Mouse (Mus musculus): Measurements from ENCODE around the gene Stx8.

Stx8 gene

DNA sequence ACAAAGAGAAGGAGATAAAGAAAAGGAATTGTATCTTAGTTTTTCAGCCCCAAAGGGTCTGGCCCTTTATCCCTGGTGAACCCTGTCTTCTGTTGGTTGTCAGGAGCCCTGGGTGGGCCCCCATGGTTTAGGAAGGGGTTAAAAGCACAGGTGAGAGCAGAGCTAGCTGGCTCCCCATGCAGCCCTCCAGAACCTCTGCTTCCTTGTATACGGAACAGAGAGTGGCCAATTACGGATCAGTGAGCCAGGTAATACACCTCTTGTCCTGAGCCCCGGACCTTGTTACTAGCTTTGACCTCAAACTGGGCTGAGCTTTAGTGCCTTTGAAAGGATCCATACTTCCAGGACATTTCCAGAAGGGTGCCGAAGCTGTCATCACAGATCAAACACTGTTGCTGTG, 234.5 kb downstream of the Stx8 start:
- no peak for DNase-seq (ENCODE audit: low spot score)

GRCm38 (mm10) chr11:68201063-68201462, 235.1 kb downstream of the Stx8 start:
- DNase-seq (ENCODE audit: low spot score): no peak

DNA sequence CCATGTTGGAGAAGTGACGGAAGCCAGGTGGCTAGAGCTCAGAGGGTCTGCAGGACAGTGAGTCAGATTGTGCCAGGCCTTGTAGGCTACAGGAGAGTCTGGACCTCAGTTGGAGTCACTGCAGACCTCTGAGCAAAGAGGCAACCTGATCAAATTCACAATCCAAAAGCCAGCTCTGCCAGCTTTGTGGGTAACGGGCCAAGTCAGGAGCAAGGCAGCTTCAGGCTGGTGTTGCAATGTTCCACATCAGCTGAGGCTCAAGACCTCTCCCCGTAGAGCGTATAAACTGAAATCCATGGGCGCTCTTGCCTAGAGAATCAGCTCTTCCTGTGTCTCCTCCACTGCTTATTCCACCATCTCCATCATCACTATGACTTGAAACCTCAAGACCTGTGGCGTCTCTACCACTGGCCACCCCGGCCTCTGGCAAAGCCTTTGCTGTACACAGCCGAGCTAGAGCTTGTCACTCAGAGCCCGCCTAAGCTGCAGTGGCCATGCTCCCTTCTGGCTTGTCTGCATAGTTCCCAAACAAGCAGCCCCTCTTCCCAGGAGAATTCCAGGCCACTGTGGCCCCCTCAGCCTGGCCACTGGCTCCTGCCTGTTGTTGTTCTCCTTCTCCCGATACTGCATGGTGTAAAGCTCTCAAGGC, 235.9 kb downstream of the Stx8 start:
- no peak for DNase-seq (ENCODE audit: low spot score)

- no peak for DNase-seq (ENCODE audit: low spot score)
These were observed 236.6 kb downstream of the Stx8 start for GRCm38 (mm10) chr11:68202561-68202960.

- no peak for DNase-seq (ENCODE audit: low spot score)
These were observed 237.8 kb downstream of the Stx8 start for GRCm38 (mm10) chr11:68203658-68204315.

DNA sequence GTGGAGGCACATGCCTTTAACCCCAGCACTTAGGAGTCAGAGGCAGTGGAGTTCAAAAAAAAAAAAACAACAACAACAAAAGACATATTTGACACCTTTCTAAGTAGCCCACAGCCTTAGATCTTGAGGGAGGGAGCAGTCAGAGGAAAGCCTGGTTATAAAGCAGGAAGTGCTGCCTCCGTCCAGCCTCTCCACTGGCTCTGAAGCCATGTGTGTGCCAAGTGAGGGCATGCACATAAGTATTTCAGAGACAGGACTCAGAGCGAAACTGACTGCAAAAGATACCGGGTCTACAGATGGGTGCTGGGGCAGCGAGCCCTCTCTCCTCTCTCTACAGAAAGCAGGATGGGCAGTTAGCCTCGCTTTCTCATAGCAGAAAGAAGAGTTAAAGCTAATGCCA, 238.4 kb downstream of the Stx8 start:
- no peak for DNase-seq (ENCODE audit: low spot score)

DNA sequence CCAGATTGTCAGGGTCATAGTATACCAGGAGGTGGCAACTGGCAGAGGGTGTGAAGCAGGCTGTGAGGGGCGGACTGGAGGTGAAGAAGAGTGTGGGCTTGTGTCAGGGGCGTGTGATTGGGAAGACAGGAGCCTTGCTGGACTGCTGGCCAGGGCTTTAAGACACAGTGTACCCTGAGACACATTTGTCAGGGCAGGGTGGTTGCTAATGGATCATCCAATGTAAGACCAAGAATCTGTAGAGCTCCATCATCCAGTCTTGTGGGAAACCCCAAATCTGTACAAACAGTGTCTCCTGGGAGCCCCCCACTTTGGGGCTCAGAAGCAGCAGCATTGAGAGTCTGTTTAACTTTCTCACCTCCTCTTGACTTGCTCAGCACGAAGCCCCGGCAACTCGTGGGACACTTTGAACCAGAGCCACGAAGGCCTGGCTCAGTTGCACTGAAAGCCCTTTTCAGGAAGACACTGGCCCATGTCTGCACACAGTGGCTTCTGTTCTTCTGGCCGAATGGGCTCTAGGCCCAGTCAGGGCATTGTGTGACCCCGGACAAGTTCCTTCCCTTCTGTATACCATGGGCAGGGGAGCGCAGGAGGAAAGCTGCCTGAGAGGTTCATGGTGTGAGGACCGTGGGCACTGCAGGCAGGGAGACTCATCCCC, 239.7 kb downstream of the Stx8 start:
- DNase-seq (ENCODE audit: low spot score): no peak

- no peak for DNase-seq (ENCODE audit: low spot score)
These were observed 242.0 kb downstream of the Stx8 start for GRCm38 (mm10) chr11:68208023-68208422.

GRCm38 (mm10) chr11:68208582-68208981, 242.6 kb downstream of the Stx8 start:
- no peak for DNase-seq (ENCODE audit: low spot score)

- DNase-seq (ENCODE audit: low spot score): no peak
These were observed 243.5 kb downstream of the Stx8 start for GRCm38 (mm10) chr11:68209506-68209905.

DNA sequence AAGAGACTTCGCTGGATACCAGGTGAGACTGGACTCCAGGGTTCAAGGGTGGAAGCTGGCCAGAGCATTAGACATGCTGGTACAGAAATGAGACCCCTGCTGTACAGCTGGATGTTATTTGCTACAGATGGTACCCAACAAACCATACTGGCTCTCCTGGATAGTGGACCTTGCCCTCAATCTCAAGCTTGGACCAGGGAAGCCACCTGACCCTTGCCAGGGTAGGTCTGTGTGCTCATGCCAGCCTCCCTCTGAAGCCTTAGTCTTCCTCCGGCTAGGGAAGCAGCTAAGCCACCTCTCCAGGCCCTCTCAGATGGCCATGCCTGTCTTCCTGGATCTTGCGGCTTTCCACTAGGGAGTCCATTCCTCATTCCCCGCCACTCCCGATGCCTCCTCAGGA, 244.7 kb downstream of the Stx8 start:
- no peak for DNase-seq (ENCODE audit: low spot score)

DNA sequence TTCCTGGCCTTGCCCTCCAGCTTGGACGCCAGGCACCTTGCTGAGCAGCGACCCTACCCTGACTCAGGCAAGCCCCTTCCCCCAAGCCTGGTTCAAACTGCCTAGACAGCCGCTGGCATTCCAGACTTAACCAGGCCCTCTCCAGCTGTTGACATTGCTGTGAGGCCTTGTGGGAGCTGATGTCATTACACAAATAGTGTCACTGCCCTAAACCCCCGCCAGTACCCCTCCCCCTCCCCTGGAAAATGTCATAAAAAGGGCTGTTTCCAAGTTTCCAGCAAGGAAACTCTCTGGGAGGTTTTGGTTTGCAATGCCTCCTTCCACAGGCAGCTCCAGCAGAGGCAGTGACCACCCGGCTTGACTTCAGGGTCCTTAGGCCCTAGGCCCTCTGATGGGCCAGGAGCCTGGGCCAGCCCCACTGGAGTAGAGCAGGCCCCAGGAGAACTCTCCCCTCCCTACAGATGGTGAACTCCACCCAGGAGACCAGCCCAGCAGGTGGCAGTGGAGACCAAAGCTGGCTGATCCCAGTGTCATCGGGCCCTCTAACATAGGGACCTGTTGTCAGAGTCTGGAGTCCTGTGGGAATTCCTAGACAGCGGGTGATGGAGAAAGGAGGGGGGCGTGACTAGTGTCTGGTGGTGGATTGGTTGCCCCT, 246.1 kb downstream of the Stx8 start:
- no peak for DNase-seq (ENCODE audit: low spot score)

DNA sequence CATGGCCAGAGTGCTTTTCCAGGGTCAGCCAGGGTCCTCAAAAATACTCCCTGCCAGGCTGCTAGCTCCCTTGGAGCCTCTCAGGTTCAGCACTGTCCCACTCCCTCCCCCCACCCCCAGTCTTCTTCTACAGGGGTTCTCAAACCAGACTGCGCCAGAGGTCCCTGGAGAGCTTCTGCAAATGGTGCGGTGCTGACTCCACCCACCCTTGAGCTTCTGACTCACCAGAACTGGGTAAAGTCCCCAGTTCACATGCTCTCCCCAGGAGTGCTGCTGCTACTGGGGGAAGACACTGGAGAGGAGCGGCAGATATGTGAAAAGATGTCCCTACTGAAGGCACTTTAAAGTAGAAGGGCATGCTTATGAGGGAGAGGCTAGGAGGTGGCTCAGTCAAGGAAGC, 247.9 kb downstream of the Stx8 start:
- DNase-seq (ENCODE audit: low spot score): no peak

DNA sequence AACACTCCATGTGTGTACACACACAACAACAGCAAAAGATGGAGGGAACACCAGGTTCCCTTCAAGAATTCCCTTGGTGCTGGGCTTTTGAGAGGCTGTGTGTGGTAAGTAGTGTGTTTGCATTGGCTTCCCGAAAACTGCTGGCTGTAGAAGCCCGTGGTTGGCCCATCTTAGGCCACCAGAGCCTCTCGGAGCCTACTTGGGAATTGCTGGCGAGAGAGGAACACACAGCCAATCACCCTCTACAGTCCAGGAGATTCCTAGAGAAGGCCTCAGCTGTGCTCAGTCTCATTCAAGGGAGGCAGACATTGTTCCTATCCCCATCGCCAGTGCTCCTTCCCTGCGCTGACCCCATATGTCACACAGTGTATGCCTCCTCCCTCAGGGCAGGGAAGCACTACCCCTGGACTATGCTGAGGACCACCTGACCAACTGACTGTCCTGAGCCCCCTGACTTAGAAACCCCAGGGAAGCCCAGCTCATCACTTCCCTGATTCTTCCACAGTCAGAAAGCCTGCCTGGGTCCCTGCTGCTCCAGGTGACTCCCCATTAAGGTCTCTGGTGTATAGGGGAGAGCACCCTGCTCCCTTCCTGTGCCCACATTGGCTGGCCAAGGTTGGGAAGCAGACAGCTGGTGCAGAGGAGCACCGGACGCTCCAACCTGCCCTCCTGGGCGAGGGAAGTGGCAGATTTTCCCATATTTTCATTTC, 248.7 kb downstream of the Stx8 start:
- DNase-seq (ENCODE audit: low spot score): no peak

DNA sequence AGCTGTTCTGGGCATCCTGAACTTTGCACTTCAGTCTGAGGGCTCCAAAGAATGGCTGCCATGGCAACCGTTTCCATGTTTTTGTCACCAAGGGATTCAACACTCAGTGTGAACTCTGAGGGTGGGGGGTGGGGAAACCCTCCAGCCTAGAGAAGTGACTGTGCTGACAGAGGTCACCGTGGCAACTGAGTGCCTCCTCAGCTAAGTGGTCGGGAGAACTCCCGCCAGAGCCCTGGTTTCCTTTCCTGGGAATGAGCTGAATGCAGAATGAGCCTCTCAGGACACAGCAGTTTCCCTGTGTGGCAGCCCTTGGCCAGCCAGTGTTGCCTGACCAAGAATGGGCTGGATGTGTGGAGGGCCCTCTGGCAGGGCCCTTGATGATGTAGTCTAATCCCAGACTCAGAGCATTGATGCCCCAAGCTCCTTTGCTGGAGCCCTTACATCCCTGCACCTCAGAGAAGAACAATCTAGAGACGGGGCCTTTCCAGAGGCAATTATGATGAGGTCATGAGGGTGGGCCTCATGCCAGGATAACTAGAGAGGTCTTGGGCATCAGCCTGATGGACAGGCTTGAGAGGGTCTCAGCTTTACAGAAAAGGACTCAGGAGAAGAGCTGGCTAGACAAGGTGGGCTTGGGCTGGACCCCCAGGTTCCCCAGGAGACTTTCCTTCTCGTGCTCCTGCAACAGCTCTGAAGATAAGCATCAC, 249.4 kb downstream of the Stx8 start:
- no peak for DNase-seq (ENCODE audit: low spot score)

GRCm38 (mm10) chr11:68216041-68216440, 250.0 kb downstream of the Stx8 start:
- DNase-seq (ENCODE audit: low spot score): no peak

- no peak for DNase-seq (ENCODE audit: low spot score)
These were observed 254.7 kb downstream of the Stx8 start for GRCm38 (mm10) chr11:68220733-68221132.

DNA sequence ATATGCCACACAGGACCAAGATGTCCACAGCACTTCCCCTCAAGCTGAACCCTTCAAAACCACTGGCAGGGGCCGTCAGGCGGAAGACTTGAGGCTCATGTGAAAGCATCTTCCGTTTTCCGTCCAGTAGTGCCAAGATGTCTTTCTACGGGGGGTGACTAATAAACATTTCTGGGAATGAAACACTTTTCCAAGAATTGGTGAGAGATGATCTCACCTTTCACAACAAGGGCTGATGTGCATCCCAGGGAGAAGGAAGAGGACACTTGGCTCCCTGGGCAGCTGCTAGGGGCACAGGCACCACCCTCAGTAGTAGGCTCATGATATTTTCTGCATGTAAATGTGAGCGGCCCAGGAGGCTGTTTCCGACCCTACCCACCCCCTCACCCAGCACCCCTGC, 256.2 kb downstream of the Stx8 start:
- DNase-seq (ENCODE audit: low spot score): no peak

- no peak for DNase-seq (ENCODE audit: low spot score)
These were observed 257.1 kb downstream of the Stx8 start for GRCm38 (mm10) chr11:68223143-68223542.

DNA sequence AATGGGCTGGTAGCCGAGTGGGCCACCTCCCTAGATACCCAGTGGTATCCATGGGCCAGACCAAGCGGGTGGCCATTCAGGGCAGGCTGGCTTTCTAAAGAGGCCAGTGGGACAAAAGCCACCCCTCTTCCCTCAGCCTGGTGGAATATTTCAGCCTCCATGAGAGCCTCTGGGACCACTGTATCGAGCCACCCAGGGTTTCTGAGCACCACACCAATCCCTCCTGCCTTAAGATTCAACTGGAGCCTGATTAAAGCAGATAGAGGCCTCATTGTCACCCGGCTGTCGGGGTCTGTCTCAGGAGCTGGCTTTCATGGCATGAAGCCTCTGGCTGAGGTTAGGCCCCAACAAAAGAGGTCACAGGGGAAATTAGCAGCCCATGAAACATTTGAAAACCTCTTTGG, 260.7 kb downstream of the Stx8 start:
- no peak for DNase-seq (ENCODE audit: low spot score)

GRCm38 (mm10) chr11:68227837-68228236, 261.8 kb downstream of the Stx8 start:
- DNase-seq (ENCODE audit: low spot score): no peak
